Mouse (Mus musculus): ENCODE measurements around the gene Susd5.
"Not testable (repeated sequence)": the region's sequence is repeated elsewhere in the genome, so short reads cannot be mapped to it uniquely, and the experiment has no call there.

The Susd5 gene

GRCm38 (mm10) chr9:114069372-114069771 is 12.4 kb downstream of the Susd5 start:
- DNase-seq (ENCODE audit: low spot score in 2 of 2), result no peak

- no peak for DNase-seq (ENCODE audit: low spot score in 2 of 2)
Observed at GRCm38 (mm10) chr9:114073681-114074080, 16.7 kb downstream of the Susd5 start.

- DNase-seq (ENCODE audit: low spot score in 2 of 2), result no peak
Observed at GRCm38 (mm10) chr9:114086422-114086821, 29.5 kb downstream of the Susd5 start.

GRCm38 (mm10) chr9:114087106-114087815 is 30.3 kb downstream of the Susd5 start:
- DNase-seq (ENCODE audit: low spot score in 2 of 2), result no peak

GRCm38 (mm10) chr9:114088885-114089284 is 31.9 kb downstream of the Susd5 start:
- not testable (repeated sequence) for DNase-seq (ENCODE audit: low spot score in 2 of 2)

- DNase-seq (ENCODE audit: low spot score in 2 of 2), result not testable (repeated sequence)
Observed at GRCm38 (mm10) chr9:114092188-114092587, 35.2 kb downstream of the Susd5 start.

GRCm38 (mm10) chr9:114094854-114095253 is 37.9 kb downstream of the Susd5 start:
- no peak for DNase-seq (ENCODE audit: low spot score in 2 of 2)

- no peak for DNase-seq (ENCODE audit: low spot score in 2 of 2)
Observed at GRCm38 (mm10) chr9:114098716-114099302, 41.9 kb downstream of the Susd5 start.

GRCm38 (mm10) chr9:114110268-114110667 is 53.3 kb downstream of the Susd5 start:
- no peak for DNase-seq (ENCODE audit: low spot score in 2 of 2)

- DNase-seq (ENCODE audit: low spot score in 2 of 2), result no peak
Observed at GRCm38 (mm10) chr9:114111161-114111560, 54.2 kb downstream of the Susd5 start.

GRCm38 (mm10) chr9:114112226-114112625 is 55.3 kb downstream of the Susd5 start:
- DNase-seq (ENCODE audit: low spot score in 2 of 2), result no peak

- DNase-seq (ENCODE audit: low spot score in 2 of 2), result no peak
Observed at GRCm38 (mm10) chr9:114113911-114114623, 57.1 kb downstream of the Susd5 start.

- peak; percentile 48 to 57 for DNase-seq (ENCODE audit: low spot score in 2 of 2)
Observed at GRCm38 (mm10) chr9:114116672-114117071, 59.7 kb downstream of the Susd5 start.

- not testable (repeated sequence) for DNase-seq (ENCODE audit: low spot score in 2 of 2)
Observed at GRCm38 (mm10) chr9:114122862-114123261, 65.9 kb downstream of the Susd5 start.

GRCm38 (mm10) chr9:114129273-114129835 is 72.4 kb downstream of the Susd5 start:
- DNase-seq (ENCODE audit: low spot score in 2 of 2), result not testable (repeated sequence)

All from urinary bladder, postnatal 36 days (tissue).